Mouse (Mus musculus) left cerebral cortex, postnatal 25 days (tissue): ENCODE data around the gene Rtn2. TPM values are rescaled to one million over a fixed set of nuclear protein-coding genes. Genes with fewer than 3 reads are reported as not detected.
A peak's percentile ranks its signal among the peaks of the same experiment; 100 is the strongest.

Experiments used
- DNase-seq, 2 experiments: peaks; one replicate each; pipeline ENCODE4 v3.0.0; 2022; ENCODE audit warnings: low spot score in 2 of 2, mixed read lengths in 1 of 2
- intact Hi-C: fragments of 180-260 bp; cut with DNase I; formaldehyde crosslinking; loops from one replicate; pipeline ENCODE4 v1.15.1; 2025
- total RNA-seq, 2 experiments: library from RNA; stranded (reverse); gene quantifications; 2 replicates each; pipeline ENCODE4 v1.2.3; 2021

The Rtn2 gene
- total RNA-seq, 2 experiments from 2014 or later = 112 TPM

- DNase-seq = no peak
- intact Hi-C loops = no loop called here
Measured at GRCm38 (mm10) chr7:19331910-19332309, 49.5 kb downstream of the Rtn2 start.

- intact Hi-C loops = no loop called here
- peak; percentile 85 to 94 for DNase-seq
Measured at GRCm38 (mm10) chr7:19332709-19333352, 50.4 kb downstream of the Rtn2 start.

DNA sequence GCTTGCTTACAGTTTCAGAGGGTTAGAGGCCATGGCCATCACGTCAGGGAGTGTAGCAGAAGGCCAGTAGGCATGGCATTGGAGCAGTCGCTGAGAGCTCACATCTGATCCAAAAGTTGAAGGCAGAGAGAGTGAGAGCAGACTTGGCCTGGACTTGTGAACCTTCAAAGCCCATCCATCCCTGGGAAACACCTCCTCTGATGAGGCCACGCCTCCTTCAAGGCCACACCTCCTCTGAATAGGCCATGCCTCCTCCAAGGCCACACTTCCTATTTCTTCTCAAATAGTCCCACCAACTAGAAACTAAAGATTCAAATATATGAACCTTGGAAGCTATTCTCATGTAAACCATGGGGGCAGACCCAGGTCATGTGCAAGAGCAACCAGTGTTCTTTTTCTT, 53.2 kb downstream of the Rtn2 start:
- intact Hi-C loops = no loop called here
- no peak for DNase-seq

DNA sequence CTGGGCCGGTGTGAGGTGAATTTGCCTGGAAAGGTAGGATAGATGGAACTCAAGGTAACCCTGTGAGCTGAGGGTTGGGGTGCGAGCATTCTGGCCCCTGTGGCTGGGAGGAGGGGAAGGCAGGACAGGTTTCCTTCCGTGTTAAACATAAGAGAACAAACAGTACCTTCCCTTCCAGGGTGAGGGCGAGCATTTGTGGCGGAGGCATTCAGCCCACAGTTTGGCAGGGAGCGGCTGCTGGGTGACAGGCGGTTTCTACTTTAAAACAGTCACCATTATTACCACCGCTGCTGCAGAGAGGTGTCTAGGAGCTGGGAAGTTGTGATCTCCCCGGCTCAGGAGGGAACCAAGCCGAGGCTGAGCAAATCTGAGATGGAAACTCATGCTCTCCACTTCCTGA, 54.7 kb downstream of the Rtn2 start:
- DNase-seq = peak in 1 of 2 experiments; percentile 73

DNA sequence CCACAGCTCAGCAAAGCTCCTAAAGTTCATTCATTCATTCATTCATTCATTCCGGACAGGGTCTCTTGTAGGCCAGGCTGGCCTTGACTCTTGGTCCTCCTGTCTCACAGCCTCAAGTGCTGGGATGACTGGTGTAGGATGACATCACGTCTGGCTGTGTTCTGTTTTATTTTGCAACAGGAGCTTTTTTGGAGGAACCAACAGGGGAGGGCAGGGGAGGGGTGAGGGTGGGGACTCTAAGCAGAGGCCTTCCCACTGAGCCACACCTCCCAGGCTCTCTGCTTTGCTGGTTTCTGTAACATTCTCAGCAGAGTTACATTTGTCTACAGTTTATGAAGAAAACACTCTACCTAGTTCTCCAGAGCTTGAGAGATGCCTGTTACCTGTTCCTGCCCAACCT, 55.6 kb downstream of the Rtn2 start:
- no peak for DNase-seq
- intact Hi-C loops = no loop called here

More for the DNA sequence above, 54.7 kb downstream of the Rtn2 start:
- intact Hi-C loops = no loop called here

DNA sequence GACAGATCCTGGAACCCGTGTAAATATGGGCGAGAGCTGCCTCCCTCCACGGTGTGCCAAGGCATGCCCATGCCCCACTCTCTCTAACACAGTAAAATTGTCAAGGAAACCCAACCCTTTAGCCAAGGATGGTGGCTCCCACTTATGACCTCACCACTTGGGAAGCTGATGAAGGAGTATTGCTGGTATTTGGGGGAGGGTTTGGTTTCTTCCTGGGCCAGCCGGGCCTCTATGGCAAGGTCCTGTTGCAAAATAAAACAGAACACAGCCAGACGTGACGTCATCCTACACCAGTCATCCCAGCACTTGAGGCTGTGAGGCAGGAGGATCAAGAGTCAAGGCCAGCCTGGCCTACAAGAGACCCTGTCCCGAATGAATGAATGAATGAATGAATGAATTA, 56.2 kb downstream of the Rtn2 start:
- DNase-seq = no peak
- intact Hi-C loops = no loop called here

GRCm38 (mm10) chr7:19341250-19341649, 58.8 kb downstream of the Rtn2 start:
- intact Hi-C loops = no loop called here
- no peak for DNase-seq

GRCm38 (mm10) chr7:19341761-19342409, 59.5 kb downstream of the Rtn2 start:
- intact Hi-C loops = loop anchor here (2.0 kb wide), 2 partner anchors 103 to 113 kb away; partner anchors contain the start of gene Opa3
- DNase-seq = peak; percentile 54 to 80

DNA sequence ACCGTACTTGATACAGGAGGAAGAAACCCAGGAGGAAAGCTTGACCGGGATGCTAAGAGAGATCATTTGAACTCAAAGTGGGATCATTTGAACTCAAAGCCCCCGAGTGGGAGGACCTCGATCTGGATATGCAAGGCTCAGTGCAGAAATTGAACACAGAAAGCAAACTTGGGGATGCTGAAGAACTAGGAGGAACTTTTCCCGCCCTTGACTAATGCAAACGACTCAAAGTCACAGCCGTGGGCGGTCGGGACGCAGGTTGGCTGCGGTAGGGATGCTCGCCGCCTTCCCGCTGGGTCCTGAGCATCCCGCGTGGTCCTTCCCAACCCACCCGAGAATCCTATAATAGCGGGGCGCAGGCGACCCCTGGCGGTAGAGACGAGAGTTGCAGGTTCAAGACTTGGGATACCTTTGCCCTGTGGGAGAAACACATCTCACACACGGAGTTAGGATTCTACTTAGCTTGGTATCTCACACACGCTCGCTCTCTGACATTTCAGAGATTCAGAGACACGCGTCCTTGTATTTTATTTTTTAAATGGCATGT, 60.1 kb downstream of the Rtn2 start:
- peak; percentile 89 to 94 for DNase-seq
- intact Hi-C loops = loop anchor here (1.0 to 2.0 kb wide), 3 partner anchors 42 to 114 kb away; partner anchors contain the start of gene Opa3

- DNase-seq = peak; percentile 73 to 84
- intact Hi-C loops = loop anchor here (1.0 to 2.0 kb wide), 3 partner anchors 43 to 115 kb away; partner anchors contain the start of gene Opa3
Measured at GRCm38 (mm10) chr7:19343210-19343808, 60.9 kb downstream of the Rtn2 start.

DNA sequence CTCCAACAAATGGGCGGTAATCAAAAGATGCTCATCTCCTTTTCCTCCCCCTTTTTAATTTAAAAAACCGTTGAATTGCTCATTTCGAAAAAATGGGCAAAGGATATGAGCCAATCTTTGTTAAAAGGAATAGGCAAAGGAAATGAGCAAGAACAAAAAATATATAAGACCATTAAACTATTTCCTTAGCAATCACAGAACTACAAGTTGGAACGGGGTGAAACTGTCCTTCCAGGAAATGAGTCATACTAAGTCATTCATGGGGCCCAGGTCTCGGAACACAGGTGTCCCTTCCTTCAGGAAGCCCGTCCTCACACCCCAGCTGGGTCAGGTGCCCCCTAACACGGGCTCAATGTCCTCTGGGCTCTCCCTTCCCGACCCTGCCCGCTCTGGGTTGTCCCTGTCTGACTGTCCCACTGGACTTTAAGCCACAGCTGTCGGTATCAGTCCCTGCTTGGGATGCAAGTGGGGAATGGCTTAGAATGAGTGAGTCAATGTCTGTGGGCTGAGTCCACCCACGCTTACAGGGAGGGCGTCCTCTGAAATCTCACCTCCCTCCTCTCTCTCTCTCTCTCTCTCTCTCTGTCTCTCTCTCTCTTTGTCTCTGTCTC, 61.9 kb downstream of the Rtn2 start, which contains the start of gene Ercc1:
Ercc1 (plus strand) TSS at position 542 of the 611 bp plus-strand sequence.
- intact Hi-C loops = no loop called here
- no peak for DNase-seq

GRCm38 (mm10) chr7:19344938-19345471, 62.6 kb downstream of the Rtn2 start:
- intact Hi-C loops = no loop called here
- peak; percentile 94 to 98 for DNase-seq

Other genes starting within 250 kb of the Rtn2 start
- under 1 TPM; 0.14 to 0.30 TPM for gene Rsph6a, start 227.9 kb upstream of the Rtn2 start, total RNA-seq
- 100 to 1,000 TPM; 138 to 142 TPM for gene Dmwd, start 206.4 kb upstream of the Rtn2 start, total RNA-seq
- 10 to 100 TPM; 25.0 to 37.5 TPM for gene Dmpk, start 198.8 kb upstream of the Rtn2 start, total RNA-seq
- gene Six5, start 188.0 kb upstream of the Rtn2 start, total RNA-seq = 1 to 10 TPM; 1.6 to 2.2 TPM
- gene Gm4969, start 164.3 kb upstream of the Rtn2 start, total RNA-seq = under 1 TPM; 0.25 to 0.32 TPM
- gene Fbxo46, start 162.8 kb upstream of the Rtn2 start, total RNA-seq = 10 to 100 TPM; 12.5 to 14.4 TPM
- gene Qpctl, start 133.3 kb upstream of the Rtn2 start, total RNA-seq = 10 to 100 TPM; 15.5 to 16.0 TPM
- 10 to 100 TPM; 72.8 to 77.5 TPM for gene Snrpd2, start 132.9 kb upstream of the Rtn2 start, total RNA-seq
- 1 to 10 TPM; 1.1 to 1.5 TPM for gene Gipr, start 116.5 kb upstream of the Rtn2 start, total RNA-seq
- gene Eml2, start 106.2 kb upstream of the Rtn2 start, total RNA-seq = 100 to 1,000 TPM; 125 to 133 TPM
- gene Gpr4, start 70.1 kb upstream of the Rtn2 start, total RNA-seq = 1 to 10 TPM; 3.7 to 4.3 TPM
- 10 to 100 TPM; 46.6 to 47.3 TPM for gene Opa3, start 54.3 kb upstream of the Rtn2 start, total RNA-seq
- 10 to 100 TPM; 13.1 to 14.3 TPM for gene Vasp, start 10.8 kb upstream of the Rtn2 start, total RNA-seq
- under 1 TPM in 1 of 2 experiments, not detected in 1; 0.55 TPM for gene Ppm1n, start 2.6 kb upstream of the Rtn2 start, total RNA-seq
- 10 to 100 TPM; 21.0 to 26.0 TPM for gene Fosb, start 27.4 kb downstream of the Rtn2 start, total RNA-seq
- gene Ercc1, start 62.2 kb downstream of the Rtn2 start, total RNA-seq = 10 to 100 TPM; 34.1 to 40.5 TPM
- 10 to 100 TPM; 16.6 to 20.0 TPM for gene Cd3eap, start 76.9 kb downstream of the Rtn2 start, total RNA-seq
- gene Ppp1r13l, start 77.1 kb downstream of the Rtn2 start, total RNA-seq = 1 to 10 TPM; 5.4 to 9.9 TPM
- 10 to 100 TPM; 31.9 to 32.3 TPM for gene Ercc2, start 99.4 kb downstream of the Rtn2 start, total RNA-seq
- 1 to 10 TPM; 1.8 to 2.4 TPM for gene Klc3, start 121.5 kb downstream of the Rtn2 start, total RNA-seq
- not detected for gene Ckm, start 122.2 kb downstream of the Rtn2 start, total RNA-seq
- gene Mark4, start 176.2 kb downstream of the Rtn2 start, total RNA-seq = 10 to 100 TPM; 76.2 to 78.6 TPM
- under 1 TPM; 0.18 to 0.64 TPM for gene Exoc3l2, start 180.7 kb downstream of the Rtn2 start, total RNA-seq
- 1 to 10 TPM; 6.7 to 7.4 TPM for gene Bloc1s3, start 225.7 kb downstream of the Rtn2 start, total RNA-seq
- gene Trappc6a, start 225.8 kb downstream of the Rtn2 start, total RNA-seq = 10 to 100 TPM; 18.4 to 18.8 TPM
- gene Nkpd1, start 235.2 kb downstream of the Rtn2 start, total RNA-seq = under 1 TPM; 0.64 to 0.87 TPM